Mouse (Mus musculus) forebrain, embryonic 16.5 days (tissue): ENCODE data around the gene Zfp1. TPM values are rescaled to one million over a fixed set of nuclear protein-coding genes. Genes with fewer than 3 reads are reported as not detected.
A peak's percentile ranks its signal among the peaks of the same experiment; 100 is the strongest.

Experiments
- ATAC-seq: fragments of 200-750 bp; cut with Nextera tagmentation; 2 replicates; pipeline ENCODE4 v1.8.0; 2017; ENCODE audit warnings: mild to moderate bottlenecking, moderate library complexity
- H3K27ac ChIP-seq: fragments of 300-500 bp; sonication (generic); 2 replicates; pipeline ENCODE4 v1.5.1; 2014; ENCODE audit warnings: low read length, control low read depth
- H3K27me3 ChIP-seq: fragments of 300-500 bp; sonication (generic); replicated peaks from 2 replicates; pipeline ENCODE4 v1.6.1; 2014; ENCODE audit warnings: low read length; ENCODE audit not compliant: control insufficient read depth, insufficient read depth
- H3K36me3 ChIP-seq: fragments of 300-500 bp; sonication (generic); 2 replicates; pipeline ENCODE4 v1.6.1; 2014; ENCODE audit not compliant: control insufficient read depth, insufficient read depth
- H3K4me1 ChIP-seq: fragments of 300-500 bp; sonication (generic); replicated peaks from 2 replicates; pipeline ENCODE4 v1.6.1; 2014; ENCODE audit warnings: low read length; ENCODE audit not compliant: control insufficient read depth, insufficient read depth
- H3K4me2 ChIP-seq: fragments of 300-500 bp; sonication (generic); 2 replicates; pipeline ENCODE4 v1.6.1; 2014; ENCODE audit warnings: mild to moderate bottlenecking, low read length, control low read depth
- H3K4me3 ChIP-seq: fragments of 300-500 bp; sonication (generic); replicated peaks from 2 replicates; pipeline ENCODE4 v1.5.1; 2014; ENCODE audit warnings: mild to moderate bottlenecking, low read length, control low read depth
- H3K9ac ChIP-seq: fragments of 300-500 bp; sonication (generic); replicated peaks from 2 replicates; pipeline ENCODE4 v1.6.1; 2014; ENCODE audit warnings: low read depth, low read length, control low read depth
- H3K9me3 ChIP-seq: fragments of 300-500 bp; sonication (generic); 2 replicates; pipeline ENCODE4 v1.6.1; 2016; ENCODE audit warnings: low read length; ENCODE audit not compliant: control insufficient read depth
- WGBS: fragments of 180-500 bp; shearing (Covaris S2); extraction: QIAGEN DNeasy Blood & Tissue Kit; methylation state at CpG from one replicate; pipeline ENCODE4 v1.1.7; 2014; 5-methylcytosine and 5-hydroxymethylcytosine counted together
- polyA plus RNA-seq: library from polyadenylated mRNA; unstranded; fragments of >200 nt; fragmentation: Nextera tagmentation; extraction: Ambion mirVana; gene quantifications from 2 replicates; pipeline ENCODE4 v1.2.1, GENCODE M21; 2015

The Zfp1 gene
- polyA plus RNA-seq, 1 experiment from 2014 or later = 32.5 TPM

- Histone ChIP-seq H3K4me1 (no peaks in the 10 kb centered on the region), H3K27ac (no peak overlapping the region), H3K9me3 (no peaks in the 10 kb centered on the region), H3K4me2 (no peak overlapping the region), H3K4me3 (no peak overlapping the region), H3K9ac (no peak overlapping the region), H3K36me3 (no peaks in the 10 kb centered on the region), H3K27me3 (no peaks in the 10 kb centered on the region)
- WGBS = 5% methylated on average over 1 of the region's 1 CpGs
- ATAC-seq = no peak
Observed at GRCm38 (mm10) chr8:111699035-111699434, 55.8 kb downstream of the Zfp1 start.

GRCm38 (mm10) chr8:111700201-111700600 is 57.0 kb downstream of the Zfp1 start:
- Histone ChIP-seq H3K9me3 (no peaks in the 10 kb centered on the region), H3K27ac (no peak overlapping the region), H3K4me1 (no peaks in the 10 kb centered on the region), H3K9ac (no peak overlapping the region), H3K4me2 (no peak overlapping the region), H3K36me3 (no peaks in the 10 kb centered on the region), H3K4me3 (no peak overlapping the region), H3K27me3 (no peaks in the 10 kb centered on the region)
- 79% methylated on average over 3 of the region's 3 CpGs for WGBS
- no peak for ATAC-seq

GRCm38 (mm10) chr8:111700740-111701139 is 57.5 kb downstream of the Zfp1 start:
- H3K27me3 ChIP-seq = no peaks in the 10 kb centered on the region
- 90% methylated on average over 5 of the region's 5 CpGs for WGBS
- H3K9ac ChIP-seq = no peak overlapping the region
- no peak overlapping the region for H3K27ac ChIP-seq
- no peak overlapping the region for H3K4me2 ChIP-seq
- ATAC-seq = no peak
- no peaks in the 10 kb centered on the region for H3K36me3 ChIP-seq
- H3K4me1 ChIP-seq = no peaks in the 10 kb centered on the region
- H3K4me3 ChIP-seq = no peak overlapping the region
- no peaks in the 10 kb centered on the region for H3K9me3 ChIP-seq

GRCm38 (mm10) chr8:111701380-111701779 is 58.2 kb downstream of the Zfp1 start:
- no peaks in the 10 kb centered on the region for H3K4me1 ChIP-seq
- no peak overlapping the region for H3K4me2 ChIP-seq
- no peaks in the 10 kb centered on the region for H3K27me3 ChIP-seq
- no peak for ATAC-seq
- no peaks in the 10 kb centered on the region for H3K36me3 ChIP-seq
- H3K4me3 ChIP-seq = no peak overlapping the region
- 85% methylated on average over 9 of the region's 9 CpGs for WGBS
- no peaks in the 10 kb centered on the region for H3K9me3 ChIP-seq
- H3K27ac ChIP-seq = no peak overlapping the region
- H3K9ac ChIP-seq = no peak overlapping the region

- Histone ChIP-seq H3K27ac (no peak overlapping the region), H3K4me2 (no peak overlapping the region), H3K36me3 (no peaks in the 10 kb centered on the region), H3K27me3 (no peaks in the 10 kb centered on the region), H3K9ac (no peak overlapping the region), H3K4me3 (no peak overlapping the region), H3K9me3 (no peaks in the 10 kb centered on the region), H3K4me1 (no peaks in the 10 kb centered on the region)
- ATAC-seq = no peak
- 89% methylated on average over 12 of the region's 12 CpGs for WGBS
Observed at GRCm38 (mm10) chr8:111704585-111704984, 61.4 kb downstream of the Zfp1 start.

GRCm38 (mm10) chr8:111705222-111705621 is 62.0 kb downstream of the Zfp1 start:
- Histone ChIP-seq H3K9me3 (no peaks in the 10 kb centered on the region), H3K27me3 (no peaks in the 10 kb centered on the region), H3K4me1 (no peaks in the 10 kb centered on the region), H3K27ac (no peak overlapping the region), H3K4me3 (no peak overlapping the region), H3K9ac (no peak overlapping the region), H3K4me2 (no peak overlapping the region), H3K36me3 (peaks cover 5% of the 10 kb centered on the region; the same call in 1 of the 2 replicates)
- ATAC-seq = no peak
- WGBS = 84% methylated on average over 3 of the region's 3 CpGs

- no peak overlapping the region for H3K27ac ChIP-seq
- 68% methylated on average over 5 of the region's 5 CpGs for WGBS
- no peaks in the 10 kb centered on the region for H3K4me1 ChIP-seq
- no peak overlapping the region for H3K4me2 ChIP-seq
- no peak for ATAC-seq
- peak overlapping the region; percentile 25; the same call in 1 of the 2 replicates for H3K9ac ChIP-seq
- no peaks in the 10 kb centered on the region for H3K27me3 ChIP-seq
- H3K36me3 ChIP-seq = peaks cover 8% of the 10 kb centered on the region; the same call in 1 of the 2 replicates
- no peak overlapping the region for H3K4me3 ChIP-seq
- H3K9me3 ChIP-seq = no peaks in the 10 kb centered on the region
Observed at GRCm38 (mm10) chr8:111705699-111706098, 62.5 kb downstream of the Zfp1 start.

GRCm38 (mm10) chr8:111708265-111708664 is 65.1 kb downstream of the Zfp1 start:
- Histone ChIP-seq H3K36me3 (peaks cover 18% of the 10 kb centered on the region; the same call in 1 of the 2 replicates), H3K27me3 (no peaks in the 10 kb centered on the region), H3K9me3 (no peaks in the 10 kb centered on the region), H3K4me1 (no peaks in the 10 kb centered on the region), H3K4me2 (no peak overlapping the region), H3K4me3 (no peak overlapping the region), H3K27ac (no peak overlapping the region), H3K9ac (no peak overlapping the region)
- 89% methylated on average over 6 of the region's 6 CpGs for WGBS
- ATAC-seq = no peak

GRCm38 (mm10) chr8:111709223-111709622 is 66.0 kb downstream of the Zfp1 start:
- ATAC-seq = no peak
- H3K27me3 ChIP-seq = no peaks in the 10 kb centered on the region
- H3K9ac ChIP-seq = no peak overlapping the region
- H3K4me1 ChIP-seq = no peaks in the 10 kb centered on the region
- no peak overlapping the region for H3K4me2 ChIP-seq
- H3K9me3 ChIP-seq = no peaks in the 10 kb centered on the region
- H3K4me3 ChIP-seq = no peak overlapping the region
- 96% methylated on average over 1 of the region's 1 CpGs for WGBS
- H3K27ac ChIP-seq = no peak overlapping the region
- peaks cover 22% of the 10 kb centered on the region; the same call in 1 of the 2 replicates for H3K36me3 ChIP-seq
